Mouse (Mus musculus) heart, postnatal 0 days (tissue): Measurements from ENCODE around the gene Cd70. TPM values are rescaled to one million over a fixed set of nuclear protein-coding genes. Genes with fewer than 3 reads are reported as not detected.

Source experiments
- ATAC-seq: fragments of 200-750 bp; cut with Nextera tagmentation; 2 replicates; pipeline ENCODE4 v1.8.0; 2017; ENCODE audit warnings: low read depth, moderate number of reproducible peaks, moderate library complexity; ENCODE audit not compliant: insufficient read depth
- DNase-seq: peaks from one replicate; pipeline ENCODE4 v3.0.0-alpha.2; 2016; ENCODE audit warnings: low spot score
- H3K27ac ChIP-seq: fragments of 300-500 bp; sonication (generic); 2 replicates; pipeline ENCODE4 v1.5.1; 2014; ENCODE audit warnings: low read depth, mild to moderate bottlenecking
- H3K27me3 ChIP-seq: fragments of 300-500 bp; sonication (generic); 2 replicates; pipeline ENCODE4 v1.6.1; 2014; ENCODE audit warnings: low read length, mixed read lengths; ENCODE audit not compliant: control insufficient read depth, insufficient read depth
- H3K36me3 ChIP-seq: fragments of 300-500 bp; sonication (generic); replicated peaks from 2 replicates; pipeline ENCODE4 v1.6.1; 2014; ENCODE audit warnings: low read length, mixed read lengths; ENCODE audit not compliant: control insufficient read depth, insufficient read depth
- H3K4me1 ChIP-seq: fragments of 300-500 bp; sonication (generic); 2 replicates; pipeline ENCODE4 v1.6.1; 2014; ENCODE audit warnings: antibody characterized with exemption; ENCODE audit not compliant: control insufficient read depth, insufficient read depth
- H3K4me2 ChIP-seq: fragments of 300-500 bp; sonication (generic); 2 replicates; pipeline ENCODE4 v1.6.1; 2014; ENCODE audit warnings: low read depth, mild to moderate bottlenecking, low read length, moderate library complexity
- H3K4me3 ChIP-seq: fragments of 300-500 bp; sonication (generic); 2 replicates; pipeline ENCODE4 v1.5.1; 2014; ENCODE audit warnings: low read depth, low read length
- H3K9ac ChIP-seq: fragments of 300-500 bp; sonication (generic); replicated peaks from 2 replicates; pipeline ENCODE4 v1.6.1; 2014; ENCODE audit warnings: low read depth, low read length, mixed read lengths
- H3K9me3 ChIP-seq: fragments of 300-500 bp; sonication (generic); replicated peaks from 2 replicates; pipeline ENCODE4 v1.6.1; 2016; ENCODE audit warnings: low read length; ENCODE audit not compliant: control insufficient read depth
- CTCF ChIP-seq: IDR thresholded peaks from 2 replicates; pipeline ENCODE4 v1.5.1; 2016; ENCODE audit warnings: antibody characterized with exemption, control low read depth, low read depth
- EP300 ChIP-seq: IDR thresholded peaks from 2 replicates; pipeline ENCODE4 v1.6.1; 2016; ENCODE audit warnings: antibody characterized with exemption, low read depth
- WGBS: fragments of 180-500 bp; shearing (Covaris S2); extraction: QIAGEN DNeasy Blood & Tissue Kit; methylation state at CpG from one replicate; pipeline ENCODE4 v1.1.7; 2014; 5-methylcytosine and 5-hydroxymethylcytosine counted together
- polyA plus RNA-seq: library from polyadenylated mRNA; unstranded; fragments of >200 nt; fragmentation: Nextera tagmentation; extraction: Ambion mirVana; gene quantifications from 2 replicates; pipeline ENCODE4 v1.2.1, GENCODE M21; 2015
- total RNA-seq: library from RNA; depleted of rRNA; stranded (reverse); fragments of >200 nt; gene quantifications from 2 replicates; pipeline ENCODE4 v1.2.3, GENCODE M21; 2014; ENCODE audit warnings: low replicate concordance

Gene Cd70
- total and polyA plus RNA-seq, 2 experiments from 2014 or later = not detected

DNA sequence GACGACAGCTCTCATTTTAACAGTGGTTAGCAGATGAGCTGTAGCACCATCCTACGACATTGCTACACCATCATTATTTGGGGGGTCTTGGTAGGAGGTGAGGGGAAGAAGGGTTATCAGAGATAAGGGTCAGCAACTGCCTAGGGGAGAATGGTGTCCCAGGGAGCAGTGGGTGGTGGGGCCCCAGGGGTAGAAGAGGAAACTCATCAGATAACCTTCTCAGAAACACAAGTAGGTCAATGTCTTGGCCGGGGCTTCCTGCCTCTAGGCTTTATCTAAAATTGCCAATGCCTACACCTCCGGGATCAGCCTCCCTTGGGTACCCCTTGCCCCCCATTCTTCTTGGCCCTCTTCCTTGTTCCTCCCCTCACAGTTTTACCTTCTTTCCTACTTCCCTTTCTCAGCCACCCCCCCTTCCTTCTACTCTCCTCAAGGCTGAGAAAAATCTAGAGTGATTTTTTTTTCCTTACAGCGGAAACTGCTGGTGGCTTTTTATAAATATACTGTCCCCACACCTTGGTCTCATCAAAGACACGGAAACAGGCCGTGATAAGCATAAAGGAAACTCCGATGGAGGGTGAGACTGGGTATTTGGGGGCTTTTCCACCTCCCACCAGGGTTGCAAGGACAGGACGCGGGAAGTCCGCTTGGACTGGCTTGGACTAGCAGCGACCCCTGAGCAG, 39.1 kb upstream of the Cd70 start:
- no peak overlapping the region for H3K4me2 ChIP-seq
- no peak overlapping the region for H3K4me3 ChIP-seq
- no peaks in the 10 kb centered on the region for H3K4me1 ChIP-seq
- WGBS = 54% methylated on average over 12 of the region's 12 CpGs
- no peaks in the 10 kb centered on the region for H3K27me3 ChIP-seq
- no peak for ATAC-seq
- no peak overlapping the region for H3K27ac ChIP-seq
- TF ChIP-seq CTCF = no peak
- TF ChIP-seq EP300 = no peak
- H3K36me3 ChIP-seq = no peaks in the 10 kb centered on the region
- no peak for DNase-seq
- H3K9ac ChIP-seq = no peak overlapping the region
- H3K9me3 ChIP-seq = no peaks in the 10 kb centered on the region

DNA sequence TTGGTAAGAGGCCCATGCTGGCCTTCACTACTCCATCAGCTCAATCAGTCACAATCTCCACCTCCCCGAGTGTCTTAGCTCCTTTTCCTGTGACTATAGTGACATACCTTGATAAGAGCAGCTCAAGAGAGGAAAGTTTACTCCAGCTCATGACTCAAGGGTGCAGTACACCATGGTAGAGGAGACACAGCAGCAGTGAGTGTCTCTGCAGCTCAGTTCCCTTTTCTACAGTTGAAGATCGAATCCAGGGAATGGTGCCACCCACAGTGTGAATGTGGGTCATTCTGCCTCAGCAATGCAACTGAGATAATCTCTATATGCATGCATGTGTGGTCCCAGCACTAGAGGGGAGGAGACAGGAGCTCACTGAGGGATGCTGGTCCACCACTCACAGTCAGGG, 36.1 kb upstream of the Cd70 start:
- H3K9ac ChIP-seq = no peak overlapping the region
- WGBS = 48% methylated on average over 2 of the region's 2 CpGs

DNA sequence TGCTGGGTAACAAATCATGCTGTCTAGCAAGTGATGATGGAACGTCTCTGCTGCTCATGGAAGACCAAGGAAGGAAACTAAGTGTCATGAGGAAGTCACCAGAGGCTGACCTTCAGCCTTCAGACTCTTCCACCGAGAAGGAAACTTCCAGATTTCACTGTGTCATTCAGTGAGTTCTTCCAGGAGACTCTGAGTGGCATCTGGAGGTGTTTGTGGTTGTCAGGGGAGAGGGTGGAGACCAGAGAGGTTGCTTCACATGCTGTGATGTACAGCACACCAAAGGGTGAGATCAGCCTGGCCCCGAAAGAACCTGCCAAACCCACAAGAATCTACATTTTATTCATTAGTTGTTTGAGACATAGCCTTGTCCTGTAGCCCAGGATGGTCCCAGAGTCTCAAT, 33.3 kb upstream of the Cd70 start:
- Histone ChIP-seq H3K27me3 (no peaks in the 10 kb centered on the region), H3K36me3 (no peaks in the 10 kb centered on the region), H3K4me3 (no peak overlapping the region), H3K9me3 (no peaks in the 10 kb centered on the region), H3K27ac (no peak overlapping the region), H3K4me2 (no peak overlapping the region), H3K4me1 (no peaks in the 10 kb centered on the region), H3K9ac (no peak overlapping the region)
- WGBS = 45% methylated on average over 3 of the region's 3 CpGs
- ATAC-seq = no peak
- TF ChIP-seq CTCF (no peak), EP300 (no peak)
- no peak for DNase-seq

More for the DNA sequence above, 36.1 kb upstream of the Cd70 start:
- no peak overlapping the region for H3K4me2 ChIP-seq
- no peaks in the 10 kb centered on the region for H3K27me3 ChIP-seq
- no peaks in the 10 kb centered on the region for H3K9me3 ChIP-seq
- TF ChIP-seq EP300 = no peak
- TF ChIP-seq CTCF = no peak
- H3K4me3 ChIP-seq = no peak overlapping the region
- no peaks in the 10 kb centered on the region for H3K4me1 ChIP-seq
- H3K27ac ChIP-seq = no peak overlapping the region
- ATAC-seq (no peak), DNase-seq (no peak)
- H3K36me3 ChIP-seq = no peaks in the 10 kb centered on the region

DNA sequence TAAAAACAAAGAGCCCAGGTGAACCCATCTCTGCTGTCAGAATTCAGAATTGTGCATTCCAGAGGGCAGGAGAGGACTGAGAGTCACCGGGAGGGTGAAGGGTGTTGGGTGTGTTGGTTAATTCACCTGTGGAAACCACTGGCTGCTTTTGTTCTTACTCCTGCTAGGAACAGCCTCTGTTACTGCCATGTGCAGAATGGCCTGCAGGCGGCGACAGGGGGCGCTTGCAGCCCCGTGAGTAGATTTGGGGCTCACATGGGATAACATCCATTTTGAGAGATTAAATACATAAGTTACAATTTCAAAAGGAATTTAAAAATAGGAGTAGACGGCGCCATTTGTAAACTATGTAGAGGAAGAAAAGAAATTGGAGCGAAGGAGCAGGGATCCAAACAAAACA, 30.8 kb upstream of the Cd70 start:
- DNase-seq (no peak), ATAC-seq (no peak)
- TF ChIP-seq CTCF (peak; percentile 14), EP300 (no peak)
- H3K36me3 ChIP-seq = no peaks in the 10 kb centered on the region
- no peak overlapping the region for H3K4me2 ChIP-seq
- 29% methylated on average over 8 of the region's 8 CpGs for WGBS
- H3K9ac ChIP-seq = no peak overlapping the region
- H3K27ac ChIP-seq = no peak overlapping the region
- H3K27me3 ChIP-seq = no peaks in the 10 kb centered on the region
- H3K4me3 ChIP-seq = no peak overlapping the region
- no peaks in the 10 kb centered on the region for H3K4me1 ChIP-seq
- no peaks in the 10 kb centered on the region for H3K9me3 ChIP-seq

DNA sequence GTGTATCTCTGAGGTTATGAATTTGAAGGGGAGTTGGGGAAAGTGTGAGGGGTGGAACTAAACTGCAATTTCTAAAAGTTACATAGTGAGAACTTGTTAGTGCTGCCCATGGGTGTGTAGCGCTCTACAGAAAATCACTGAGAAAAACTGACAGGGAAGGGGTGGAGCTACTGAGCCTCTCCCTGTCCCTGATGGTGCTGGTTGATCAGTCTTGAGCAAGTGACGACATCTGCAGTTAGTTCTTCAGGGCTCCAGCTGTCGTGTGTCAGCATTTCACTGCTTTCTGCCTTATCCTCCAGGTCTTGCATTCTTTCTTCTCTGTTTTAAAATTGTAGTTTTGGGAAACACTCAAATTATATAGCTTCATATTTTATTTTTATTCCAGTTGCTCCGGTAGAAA, 23.8 kb upstream of the Cd70 start:
- ATAC-seq (no peak), DNase-seq (no peak)
- no peak overlapping the region for H3K9ac ChIP-seq
- H3K4me2 ChIP-seq = no peak overlapping the region
- no peaks in the 10 kb centered on the region for H3K27me3 ChIP-seq
- no peaks in the 10 kb centered on the region for H3K4me1 ChIP-seq
- no peak overlapping the region for H3K4me3 ChIP-seq
- H3K36me3 ChIP-seq = no peaks in the 10 kb centered on the region
- no peak overlapping the region for H3K27ac ChIP-seq
- 0 out of 2 replicates have a peak, but pooled peaks cover 5% of the 10 kb centered on the region for H3K9me3 ChIP-seq
- WGBS = 40% methylated on average over 4 of the region's 4 CpGs
- TF ChIP-seq EP300 (no peak), CTCF (no peak)

DNA sequence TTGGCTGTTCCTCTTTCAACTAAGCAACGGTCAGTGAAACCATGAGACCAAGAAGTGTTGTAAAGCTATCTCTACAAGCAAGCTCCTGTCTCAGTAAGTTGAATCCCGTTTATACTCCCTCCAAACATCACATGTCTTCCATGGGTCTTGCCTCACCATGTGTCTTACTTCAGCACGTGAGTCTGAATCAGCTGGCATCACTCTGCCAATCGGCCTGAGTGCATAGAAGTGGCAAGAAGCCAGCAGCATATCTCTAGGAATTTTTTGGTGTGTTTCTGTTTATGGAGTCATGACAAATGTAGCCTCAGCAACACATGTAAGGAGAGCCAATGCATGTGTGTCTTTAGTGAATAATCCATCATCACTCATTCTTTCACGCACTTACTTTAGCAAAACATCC, 22.8 kb upstream of the Cd70 start:
- no peaks in the 10 kb centered on the region for H3K4me1 ChIP-seq
- no peaks in the 10 kb centered on the region for H3K36me3 ChIP-seq
- no peaks in the 10 kb centered on the region for H3K27me3 ChIP-seq
- no peak overlapping the region for H3K27ac ChIP-seq
- no peak for TF ChIP-seq EP300
- no peak for TF ChIP-seq CTCF
- 0 out of 2 replicates have a peak, but pooled peaks cover 5% of the 10 kb centered on the region for H3K9me3 ChIP-seq
- no peak overlapping the region for H3K9ac ChIP-seq
- 50% methylated on average over 5 of the region's 5 CpGs for WGBS
- DNase-seq = peak; percentile 21
- no peak overlapping the region for H3K4me3 ChIP-seq
- H3K4me2 ChIP-seq = no peak overlapping the region
- peak; percentile 60; the same call in 1 of the 2 replicates for ATAC-seq
